Mouse (Mus musculus) thymus, postnatal 25 days (tissue): ENCODE measurements around the gene Dctpp1.
"Not testable (repeated sequence)": the region's sequence is repeated elsewhere in the genome, so short reads cannot be mapped to it uniquely, and the experiment has no call there.

Experiments
- DNase-seq: peaks from one replicate; pipeline ENCODE4 v3.0.0; 2022

Dctpp1 gene

DNA sequence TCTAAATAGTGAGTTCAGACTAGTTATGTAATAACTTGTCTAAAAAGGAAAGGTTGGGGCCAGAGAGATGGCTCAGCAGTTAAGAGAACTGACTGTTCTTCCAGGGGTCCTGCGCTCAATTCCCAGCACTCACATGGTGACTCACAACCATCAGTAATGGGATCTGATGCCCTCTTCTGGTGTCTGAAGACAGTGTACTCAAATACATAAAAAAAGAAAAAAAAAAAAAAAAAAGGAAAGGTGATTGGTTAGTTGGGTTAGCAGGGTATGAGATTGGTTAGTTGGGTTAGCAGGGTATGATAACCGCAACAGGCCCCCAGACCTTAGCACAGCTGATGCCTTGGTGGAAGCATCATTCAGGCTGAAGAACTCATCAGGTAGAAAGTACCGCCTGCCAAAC lies 3.0 kb upstream of the Dctpp1 start:
- DNase-seq, result no peak

GRCm38 (mm10) chr7:127262218-127262961 lies 1.9 kb upstream of the Dctpp1 start:
- DNase-seq, result no peak

DNA sequence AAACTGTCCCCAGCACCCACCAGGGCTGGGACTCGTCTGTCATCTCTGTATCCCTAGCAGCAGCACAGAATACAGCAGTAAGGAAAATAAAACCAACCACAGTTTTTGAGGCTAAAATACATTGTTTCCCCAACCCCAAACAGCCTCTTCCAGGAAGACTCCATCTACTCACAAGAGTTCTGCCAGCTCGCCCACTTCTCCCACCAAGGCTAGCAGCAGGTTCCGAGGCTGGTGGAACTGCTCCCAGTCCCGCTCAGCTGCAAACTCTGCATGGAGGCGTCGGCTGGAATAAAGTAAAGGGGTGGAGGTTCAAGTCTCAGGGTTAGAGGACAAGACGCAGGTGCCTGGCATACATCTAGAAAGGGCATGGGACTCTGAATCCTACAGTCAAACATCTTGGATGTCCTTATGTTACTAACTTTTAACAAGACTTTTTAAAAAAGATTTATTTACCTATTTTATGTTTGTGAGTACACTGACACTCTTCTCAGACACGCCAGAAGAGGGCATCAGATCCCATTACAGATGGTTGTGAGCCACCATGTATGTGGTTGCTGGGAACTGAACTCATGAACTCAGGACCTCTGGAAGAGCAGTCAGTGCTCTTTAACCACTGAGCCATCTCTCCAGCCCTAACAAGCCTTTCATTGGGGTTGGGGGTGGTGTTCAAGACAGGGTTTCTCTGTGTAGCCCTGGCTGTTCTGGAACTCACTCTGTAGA lies 1.2 kb downstream of the Dctpp1 start:
- DNase-seq, result no peak

- no peak for DNase-seq
These were observed 4.0 kb downstream of the Dctpp1 start for GRCm38 (mm10) chr7:127256518-127256917.

GRCm38 (mm10) chr7:127255965-127256364 lies 4.5 kb downstream of the Dctpp1 start:
- no peak for DNase-seq

- DNase-seq, result no peak
These were observed 5.5 kb downstream of the Dctpp1 start for GRCm38 (mm10) chr7:127255008-127255407.

GRCm38 (mm10) chr7:127253821-127254769 lies 6.4 kb downstream of the Dctpp1 start:
- peak; percentile 94 for DNase-seq

- DNase-seq, result no peak
These were observed 7.2 kb downstream of the Dctpp1 start for GRCm38 (mm10) chr7:127253341-127253740.

- peak; percentile 58 for DNase-seq
These were observed 8.1 kb downstream of the Dctpp1 start for GRCm38 (mm10) chr7:127252414-127252813.

- not testable (repeated sequence) for DNase-seq
These were observed 10.0 kb downstream of the Dctpp1 start for GRCm38 (mm10) chr7:127250511-127250910.

DNA sequence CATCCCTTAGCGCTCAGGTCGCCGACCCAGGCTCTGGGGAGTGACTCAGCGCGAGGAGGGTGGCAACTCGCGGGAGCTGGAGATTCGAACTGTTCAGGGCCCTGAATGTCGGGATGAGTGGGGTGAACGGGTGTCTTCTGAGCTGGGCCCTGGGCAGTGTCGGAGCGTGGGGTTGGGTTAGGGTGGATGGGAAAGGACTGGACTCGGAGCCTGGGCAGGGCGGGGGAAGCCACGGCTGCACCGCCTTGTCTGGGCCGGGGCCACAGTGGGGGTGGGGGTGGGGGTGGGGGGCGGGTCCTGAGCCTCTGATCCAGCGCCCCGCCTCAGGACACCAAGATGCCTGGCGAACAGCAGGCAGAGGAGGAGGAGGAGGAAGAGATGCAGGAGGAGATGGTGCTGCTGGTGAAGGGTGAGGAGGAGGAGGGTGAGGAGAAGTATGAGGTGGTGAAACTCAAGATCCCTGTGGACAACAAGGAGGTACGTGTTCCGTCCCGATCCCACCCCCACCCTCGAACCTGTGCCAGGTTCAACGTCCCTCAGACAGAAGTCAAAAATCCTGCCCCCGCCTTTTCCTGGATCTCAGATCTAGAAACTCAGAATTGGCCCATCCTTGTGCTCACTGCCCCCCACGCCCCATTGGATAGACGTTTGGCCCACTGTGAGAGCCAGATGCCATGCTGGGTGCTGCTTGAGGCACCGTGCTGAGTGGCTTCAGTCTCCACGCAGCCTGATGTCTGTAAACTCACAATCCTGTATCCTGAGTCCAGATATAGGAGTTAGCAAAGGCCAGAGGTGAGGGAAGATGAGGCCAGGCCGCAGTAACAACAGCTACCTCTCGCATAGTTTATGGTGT lies 15.6 kb downstream of the Dctpp1 start:
- DNase-seq, result no peak

- peak; percentile 95 for DNase-seq
These were observed 16.4 kb downstream of the Dctpp1 start, which contains the start of gene Zfp771 for GRCm38 (mm10) chr7:127243870-127244657. Gene Zfp771, plus strand, starts transcription at chr7:127244274.

DNA sequence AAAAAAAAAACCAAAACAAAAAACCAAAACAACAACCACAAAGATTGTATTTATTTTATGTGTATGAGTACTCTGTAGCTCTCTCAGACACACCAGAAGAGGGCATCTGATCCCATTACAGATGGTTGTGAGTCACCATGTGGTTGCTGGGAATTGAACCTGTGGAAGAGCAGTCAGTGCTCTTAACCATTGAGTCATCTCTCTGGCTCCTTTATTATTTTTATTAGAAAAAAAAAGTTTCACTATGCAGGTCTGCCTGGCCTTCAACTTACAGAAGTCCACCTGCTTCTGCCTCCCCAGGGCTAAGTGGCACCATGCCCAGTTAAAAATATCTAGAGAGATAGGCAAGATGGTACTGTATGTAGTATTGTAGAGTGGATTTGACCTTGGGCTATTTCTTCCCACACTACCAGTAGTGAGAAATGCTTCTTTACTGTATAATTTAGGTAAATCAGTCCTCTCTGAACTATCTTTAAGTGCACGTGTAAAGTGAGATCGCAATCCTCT lies 17.1 kb downstream of the Dctpp1 start:
- no peak for DNase-seq

DNA sequence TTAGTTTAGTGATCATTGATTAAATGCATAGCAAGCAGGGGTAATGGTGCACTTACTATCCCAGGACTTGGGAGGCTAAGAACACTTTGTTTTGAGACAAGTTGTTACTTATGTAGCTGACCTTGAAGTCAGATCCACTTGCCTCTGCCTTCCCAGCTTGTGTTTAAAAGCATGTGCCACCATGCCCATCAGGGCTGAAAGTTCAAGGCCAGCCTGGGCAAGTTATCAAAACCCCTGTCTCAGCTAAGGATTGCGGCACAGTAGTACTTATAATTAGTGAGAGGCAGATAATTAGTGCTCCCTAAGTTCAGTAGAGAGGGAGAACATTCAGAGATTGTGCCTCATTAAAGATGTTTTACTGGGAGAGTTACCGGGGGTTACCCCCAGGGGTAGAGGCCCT lies 25.7 kb downstream of the Dctpp1 start:
- DNase-seq, result no peak

- no peak for DNase-seq
These were observed 26.7 kb downstream of the Dctpp1 start for GRCm38 (mm10) chr7:127233765-127234164.

GRCm38 (mm10) chr7:127233368-127233749 lies 27.1 kb downstream of the Dctpp1 start:
- no peak for DNase-seq

GRCm38 (mm10) chr7:127232622-127233367 lies 27.7 kb downstream of the Dctpp1 start, which contains the start of the genes Zfp553 and Sept1:
Gene Zfp553, plus strand, starts transcription at chr7:127233061.
Gene Sept1, minus strand, starts transcription at chr7:127233130.
- DNase-seq, result peak; percentile 88

GRCm38 (mm10) chr7:127231826-127232621 lies 28.5 kb downstream of the Dctpp1 start:
- DNase-seq, result no peak

DNA sequence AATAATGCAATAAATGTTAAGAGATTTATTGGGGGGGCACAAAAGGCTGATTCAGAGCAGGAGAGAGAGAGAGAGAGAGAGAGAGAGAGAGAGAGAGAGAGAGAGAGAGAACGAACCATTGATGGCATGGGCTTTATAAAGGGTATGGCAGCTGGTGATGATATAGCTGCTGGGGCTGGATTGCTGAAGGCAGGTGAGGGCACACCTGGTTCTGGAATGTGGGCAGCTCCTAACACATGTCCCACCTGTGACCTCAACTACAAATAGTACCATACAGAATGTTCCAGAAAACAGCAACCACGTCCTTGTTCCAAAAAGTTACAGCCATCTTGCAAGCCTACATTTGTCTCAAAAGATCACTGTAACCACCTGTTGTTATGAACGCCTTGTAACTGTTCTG lies 29.1 kb downstream of the Dctpp1 start:
- no peak for DNase-seq
